Mouse (Mus musculus) hindbrain, embryonic 13.5 days (tissue): ENCODE measurements around the gene 1810055G02Rik. TPM values are rescaled to one million over a fixed set of nuclear protein-coding genes. Genes with fewer than 3 reads are reported as not detected.

ENCODE experiments used
- ATAC-seq: fragments of 200-750 bp; cut with Nextera tagmentation; 2 replicates; pipeline ENCODE4 v1.8.0; 2017; ENCODE audit warnings: moderate TSS enrichment; ENCODE audit not compliant: low FRiP score
- H3K27ac ChIP-seq: fragments of 300-500 bp; sonication (generic); 2 replicates; pipeline ENCODE4 v1.5.1; 2015; ENCODE audit warnings: inconsistent platforms, mild to moderate bottlenecking, moderate library complexity
- H3K27me3 ChIP-seq: fragments of 300-500 bp; sonication (generic); 2 replicates; pipeline ENCODE4 v1.6.1; 2015; ENCODE audit warnings: mild to moderate bottlenecking, inconsistent platforms
- H3K36me3 ChIP-seq: fragments of 300-500 bp; sonication (generic); 2 replicates; pipeline ENCODE4 v1.6.1; 2015; ENCODE audit warnings: mild to moderate bottlenecking, inconsistent platforms
- H3K4me1 ChIP-seq: fragments of 300-500 bp; sonication (generic); replicated peaks from 2 replicates; pipeline ENCODE4 v1.6.1; 2015; ENCODE audit warnings: inconsistent platforms
- H3K4me2 ChIP-seq: fragments of 300-500 bp; sonication (generic); 2 replicates; pipeline ENCODE4 v1.6.1; 2015; ENCODE audit warnings: inconsistent platforms, mild to moderate bottlenecking, moderate library complexity
- H3K4me3 ChIP-seq: fragments of 300-500 bp; sonication (generic); 2 replicates; pipeline ENCODE4 v1.5.1; 2015; ENCODE audit warnings: mild to moderate bottlenecking, inconsistent platforms
- H3K9ac ChIP-seq: fragments of 300-500 bp; sonication (generic); 2 replicates; pipeline ENCODE4 v1.6.1; 2015; ENCODE audit warnings: mild to moderate bottlenecking, inconsistent platforms
- H3K9me3 ChIP-seq: fragments of 300-500 bp; sonication (generic); 2 replicates; pipeline ENCODE4 v1.6.1; 2016; ENCODE audit warnings: inconsistent platforms
- WGBS: fragments of 180-500 bp; shearing (Covaris S2); methylation state at CpG from one replicate; pipeline ENCODE4 v1.1.7; 2015; 5-methylcytosine and 5-hydroxymethylcytosine counted together
- polyA plus RNA-seq: library from polyadenylated mRNA; unstranded; fragments of >200 nt; fragmentation: Nextera tagmentation; extraction: Ambion mirVana; gene quantifications from 2 replicates; pipeline ENCODE4 v1.2.1, GENCODE M21; 2015

1810055G02Rik gene
- polyA plus RNA-seq, 1 experiment from 2014 or later, result 33.9 TPM

GRCm38 (mm10) chr19:3684414-3684813, 23.7 kb upstream of the 1810055G02Rik start:
- Histone ChIP-seq H3K4me1 (peaks cover 48% of the 10 kb centered on the region), H3K4me2 (peak overlapping the region; percentile 99), H3K27me3 (peaks cover 30% of the 10 kb centered on the region), H3K4me3 (peak overlapping the region; percentile 88), H3K36me3 (no peaks in the 10 kb centered on the region), H3K27ac (peak overlapping the region; percentile 58), H3K9me3 (no peaks in the 10 kb centered on the region), H3K9ac (peak overlapping the region; percentile 84; the same call in 1 of the 2 replicates)
- ATAC-seq, result no peak
- 13% methylated on average over 1 of the region's 1 CpGs for WGBS

DNA sequence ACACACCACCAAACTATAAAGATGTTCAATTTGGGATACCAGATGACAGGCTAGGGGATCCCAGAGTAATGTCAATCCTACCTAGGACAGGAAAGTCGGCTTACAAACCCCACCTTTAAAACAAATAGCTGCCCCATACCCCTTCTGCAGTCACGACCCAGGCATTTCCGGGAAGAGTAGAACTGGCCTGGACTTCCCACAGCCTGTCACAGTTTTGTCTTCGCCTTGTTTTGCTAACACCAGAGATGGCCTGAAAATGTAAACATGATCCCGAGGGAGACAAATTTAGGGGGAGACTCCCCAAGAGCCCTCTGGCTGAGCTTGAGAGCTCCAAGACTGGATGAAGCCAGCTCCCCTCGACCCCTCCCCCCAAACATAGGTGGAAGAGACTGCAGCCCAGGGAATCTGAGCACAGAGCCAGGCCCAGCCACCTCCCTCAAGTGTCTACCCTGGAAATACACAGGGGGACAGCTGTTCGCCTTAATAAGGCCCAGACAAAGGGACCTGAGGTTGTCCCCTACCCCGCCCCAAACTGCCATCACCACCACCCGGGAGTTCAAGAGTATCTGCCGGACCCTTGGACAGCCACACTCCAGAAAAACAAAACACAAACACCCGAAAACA, 23.0 kb upstream of the 1810055G02Rik start:
- WGBS, result 16% methylated on average over 11 of the region's 11 CpGs
- Histone ChIP-seq H3K9me3 (no peaks in the 10 kb centered on the region), H3K4me3 (peak overlapping the region; percentile 88), H3K4me2 (peak overlapping the region; percentile 99), H3K4me1 (peaks cover 48% of the 10 kb centered on the region), H3K27me3 (peaks cover 30% of the 10 kb centered on the region), H3K9ac (peak overlapping the region; percentile 84; the same call in 1 of the 2 replicates), H3K27ac (peak overlapping the region; percentile 58), H3K36me3 (no peaks in the 10 kb centered on the region)
- no peak for ATAC-seq

DNA sequence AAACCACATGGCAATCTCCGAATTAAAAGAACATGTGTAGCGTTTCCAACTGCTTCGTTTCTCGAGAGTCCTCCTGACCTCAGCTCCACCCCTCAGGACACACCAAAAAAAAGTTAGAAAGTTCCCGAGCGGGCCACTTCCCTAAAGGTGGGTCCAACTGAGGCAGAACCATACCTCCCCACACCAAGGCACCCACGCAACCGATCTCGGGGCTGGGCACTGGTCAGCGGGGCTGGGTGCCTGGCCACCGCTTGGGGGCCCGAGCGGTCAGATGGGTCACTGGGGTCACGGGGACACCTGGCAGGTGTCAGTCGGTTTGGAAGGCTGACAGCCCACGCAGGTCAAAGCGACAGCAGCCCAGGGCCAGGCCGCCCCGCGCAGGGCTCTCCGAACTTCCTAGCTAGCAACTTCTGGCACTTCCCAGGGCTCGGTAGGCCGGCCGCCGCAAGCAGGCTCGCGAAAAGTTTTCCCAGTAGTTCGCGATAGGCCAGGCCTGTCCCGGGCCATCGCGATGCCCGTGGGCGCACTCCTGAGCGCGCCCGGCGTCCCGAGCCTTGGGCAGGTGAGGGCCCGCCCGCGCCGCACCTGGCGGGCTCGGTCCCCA, 22.4 kb upstream of the 1810055G02Rik start:
- peak overlapping the region; percentile 99 for H3K4me2 ChIP-seq
- H3K9ac ChIP-seq, result peak overlapping the region; percentile 84
- H3K27ac ChIP-seq, result peak overlapping the region; percentile 58
- under 1% methylated on average over 45 of the region's 45 CpGs for WGBS
- no peaks in the 10 kb centered on the region for H3K36me3 ChIP-seq
- ATAC-seq, result peak; percentile 31; the same call in 1 of the 2 replicates
- H3K9me3 ChIP-seq, result no peaks in the 10 kb centered on the region
- peaks cover 44% of the 10 kb centered on the region for H3K4me1 ChIP-seq
- peak overlapping the region; percentile 88 for H3K4me3 ChIP-seq
- H3K27me3 ChIP-seq, result peaks cover 30% of the 10 kb centered on the region

GRCm38 (mm10) chr19:3686215-3686894, 21.7 kb upstream of the 1810055G02Rik start, which contains the start of gene Lrp5:
TSS of gene Lrp5 (minus strand) at chr19:3686564.
- Histone ChIP-seq H3K9me3 (no peaks in the 10 kb centered on the region), H3K4me1 (peaks cover 38% of the 10 kb centered on the region), H3K27me3 (peaks cover 30% of the 10 kb centered on the region), H3K4me3 (peak within 1 kb of the TSS; percentile 88), H3K36me3 (no peaks in the 10 kb centered on the region), H3K27ac (peak within 1 kb of the TSS; percentile 58), H3K9ac (peak within 1 kb of the TSS; percentile 84), H3K4me2 (peak within 1 kb of the TSS; percentile 99)
- peak; percentile 36 for ATAC-seq
- WGBS, result 1% methylated on average over 53 of the region's 83 CpGs

DNA sequence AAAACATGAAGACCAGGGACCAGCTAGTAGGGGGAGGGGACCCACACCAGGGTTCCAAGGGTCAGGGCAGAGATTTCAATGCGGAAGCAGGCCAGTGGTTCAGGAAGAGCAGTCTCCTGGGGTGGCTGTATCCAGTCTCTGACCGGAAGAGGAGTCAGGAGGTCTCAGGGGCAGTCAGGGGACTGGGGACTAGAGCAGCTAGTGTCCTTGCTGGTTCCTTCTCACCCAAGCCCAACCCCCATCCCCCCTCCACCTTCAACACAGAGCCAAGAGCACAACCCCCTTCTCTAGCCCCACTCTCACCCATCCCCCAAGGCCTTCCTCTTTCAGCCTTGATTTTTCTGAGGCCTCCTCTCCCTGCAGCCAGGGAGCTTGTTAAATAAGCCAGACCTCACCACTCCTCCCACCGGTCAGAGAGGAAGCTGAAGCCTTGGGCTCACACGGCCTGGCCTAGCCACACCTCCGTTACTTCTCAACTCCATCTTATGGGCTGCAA, 20.4 kb upstream of the 1810055G02Rik start:
- no peaks in the 10 kb centered on the region for H3K36me3 ChIP-seq

DNA sequence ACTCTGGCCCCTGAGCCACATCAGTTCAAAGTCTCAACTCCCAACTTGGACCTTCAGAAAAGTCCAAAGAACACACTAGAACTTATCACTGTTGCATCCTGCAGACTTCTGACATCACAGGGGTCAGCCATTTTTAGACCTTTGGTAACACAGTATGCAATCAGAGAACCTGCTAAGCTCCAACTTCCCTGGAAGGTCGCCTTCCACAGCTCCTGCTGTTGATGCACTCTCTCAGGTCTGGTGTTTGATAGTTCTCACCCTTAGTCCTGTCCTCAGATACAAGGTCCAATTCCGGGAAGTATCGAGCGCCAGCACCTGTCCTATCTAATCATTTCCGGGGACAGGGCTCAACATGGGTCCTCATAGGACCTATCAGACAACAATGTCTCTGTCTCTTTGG, 16.8 kb upstream of the 1810055G02Rik start:
- WGBS, result 90% methylated on average over 5 of the region's 5 CpGs
- H3K4me1 ChIP-seq, result peaks cover 7% of the 10 kb centered on the region
- H3K27me3 ChIP-seq, result peaks cover 16% of the 10 kb centered on the region
- no peaks in the 10 kb centered on the region for H3K36me3 ChIP-seq
- no peak overlapping the region for H3K9ac ChIP-seq
- no peaks in the 10 kb centered on the region for H3K9me3 ChIP-seq
- H3K4me2 ChIP-seq, result no peak overlapping the region
- no peak overlapping the region for H3K27ac ChIP-seq
- no peak overlapping the region for H3K4me3 ChIP-seq
- ATAC-seq, result no peak

More for the DNA sequence above, 20.4 kb upstream of the 1810055G02Rik start:
- H3K27me3 ChIP-seq, result peaks cover 30% of the 10 kb centered on the region
- H3K27ac ChIP-seq, result no peak overlapping the region
- ATAC-seq, result no peak; the same call in 1 of the 2 replicates
- no peak overlapping the region for H3K4me2 ChIP-seq
- H3K9ac ChIP-seq, result no peak overlapping the region
- no peaks in the 10 kb centered on the region for H3K9me3 ChIP-seq
- H3K4me1 ChIP-seq, result peaks cover 29% of the 10 kb centered on the region
- WGBS, result 34% methylated on average over 5 of the region's 5 CpGs
- no peak overlapping the region for H3K4me3 ChIP-seq

DNA sequence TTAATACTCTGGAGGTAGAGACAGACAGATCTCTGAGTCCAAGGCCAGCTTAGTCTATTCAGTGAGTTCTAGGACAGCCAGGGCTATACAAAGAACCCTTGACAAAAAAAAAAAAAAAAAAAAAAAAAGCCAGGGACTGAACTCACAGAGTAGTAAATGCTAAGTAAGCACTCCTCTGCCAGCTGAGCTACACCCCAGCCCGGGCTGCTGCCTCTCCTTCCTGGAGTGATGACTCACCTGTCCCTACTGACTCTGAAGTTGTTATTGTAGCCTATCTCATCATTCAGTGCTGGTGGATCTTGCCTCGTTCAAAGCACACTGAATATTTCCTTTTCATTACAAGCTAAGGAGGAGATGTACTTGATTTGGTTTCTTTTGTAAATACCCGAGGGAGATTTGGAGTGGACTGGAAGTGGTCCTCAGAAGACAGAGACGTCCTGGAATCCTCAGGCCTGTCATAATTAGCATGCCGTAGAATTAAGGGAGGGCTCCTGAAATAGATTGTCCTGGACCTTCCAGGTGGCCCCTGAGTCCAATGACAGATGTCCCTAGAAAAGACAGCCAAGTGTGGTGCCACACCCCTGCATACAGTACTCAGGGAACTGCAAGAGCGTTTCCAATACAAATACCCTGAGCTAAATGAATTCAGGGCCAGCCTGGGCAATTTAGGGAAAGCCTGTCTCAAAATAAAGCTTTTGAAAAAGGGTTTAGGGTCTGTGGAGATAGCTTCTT, 15.5 kb upstream of the 1810055G02Rik start:
- H3K27ac ChIP-seq, result no peak overlapping the region
- no peak for ATAC-seq
- H3K27me3 ChIP-seq, result peaks cover 5% of the 10 kb centered on the region
- 73% methylated on average over 6 of the region's 6 CpGs for WGBS
- H3K4me3 ChIP-seq, result no peak overlapping the region
- H3K4me1 ChIP-seq, result no peaks in the 10 kb centered on the region; the same call in 1 of the 2 replicates
- H3K9ac ChIP-seq, result no peak overlapping the region
- H3K9me3 ChIP-seq, result no peaks in the 10 kb centered on the region
- no peak overlapping the region for H3K4me2 ChIP-seq
- no peaks in the 10 kb centered on the region for H3K36me3 ChIP-seq

- no peaks in the 10 kb centered on the region for H3K9me3 ChIP-seq
- no peak overlapping the region for H3K27ac ChIP-seq
- no peak overlapping the region for H3K4me2 ChIP-seq
- H3K36me3 ChIP-seq, result no peaks in the 10 kb centered on the region
- H3K9ac ChIP-seq, result no peak overlapping the region
- H3K4me1 ChIP-seq, result no peaks in the 10 kb centered on the region
- no peak for ATAC-seq
- no peak overlapping the region for H3K4me3 ChIP-seq
- 82% methylated on average over 2 of the region's 2 CpGs for WGBS
- H3K27me3 ChIP-seq, result no peaks in the 10 kb centered on the region
Observed at GRCm38 (mm10) chr19:3694476-3694875, 13.6 kb upstream of the 1810055G02Rik start.

DNA sequence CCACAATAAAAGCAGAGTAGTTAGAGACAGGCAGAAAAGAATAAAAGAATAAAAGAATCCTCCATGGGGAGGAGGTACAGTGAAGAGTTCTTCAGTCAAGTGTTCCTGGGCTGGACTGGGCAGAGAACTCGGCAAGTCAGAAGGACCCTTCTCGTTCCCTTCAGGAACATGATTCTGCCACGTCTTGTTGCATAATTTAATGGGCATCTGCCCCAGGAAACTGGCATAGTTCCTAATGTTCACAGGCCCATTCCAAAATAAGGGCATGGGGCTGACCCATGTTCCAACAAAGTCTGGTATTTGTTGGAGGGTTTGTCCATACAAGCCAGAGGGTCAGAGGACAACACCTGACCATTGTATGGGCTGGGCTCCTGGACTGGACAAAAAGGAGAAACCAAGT, 13.1 kb upstream of the 1810055G02Rik start:
- H3K4me3 ChIP-seq, result no peak overlapping the region
- H3K9ac ChIP-seq, result no peak overlapping the region
- H3K4me1 ChIP-seq, result no peaks in the 10 kb centered on the region
- WGBS, result 81% methylated on average over 3 of the region's 3 CpGs
- H3K27ac ChIP-seq, result no peak overlapping the region
- H3K9me3 ChIP-seq, result no peaks in the 10 kb centered on the region
- no peaks in the 10 kb centered on the region for H3K27me3 ChIP-seq
- no peak overlapping the region for H3K4me2 ChIP-seq
- no peaks in the 10 kb centered on the region for H3K36me3 ChIP-seq
- no peak for ATAC-seq

DNA sequence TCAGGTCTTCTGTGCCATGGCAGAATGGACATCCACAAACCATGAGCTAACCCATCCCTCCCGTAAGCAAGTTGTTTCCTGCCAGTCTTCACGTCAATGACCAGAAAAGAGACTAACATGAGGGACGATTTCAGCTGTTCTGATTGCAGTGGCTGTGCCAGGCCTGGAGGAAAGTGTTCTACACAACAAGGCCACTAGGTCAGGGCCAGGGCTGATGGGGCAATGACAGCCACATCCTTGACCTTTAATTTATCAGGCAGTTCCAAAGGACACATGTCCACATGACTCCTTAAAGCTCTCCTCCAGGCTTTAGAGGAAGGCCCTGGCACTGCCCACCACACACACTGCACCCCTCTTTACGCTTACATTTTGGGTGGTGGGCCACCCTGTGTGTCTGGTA, 12.6 kb upstream of the 1810055G02Rik start:
- Histone ChIP-seq H3K9ac (no peak overlapping the region), H3K4me3 (no peak overlapping the region), H3K9me3 (no peaks in the 10 kb centered on the region), H3K27me3 (no peaks in the 10 kb centered on the region), H3K4me2 (no peak overlapping the region), H3K27ac (no peak overlapping the region), H3K4me1 (no peaks in the 10 kb centered on the region), H3K36me3 (no peaks in the 10 kb centered on the region)
- WGBS, result 84% methylated on average over 4 of the region's 4 CpGs
- no peak for ATAC-seq

DNA sequence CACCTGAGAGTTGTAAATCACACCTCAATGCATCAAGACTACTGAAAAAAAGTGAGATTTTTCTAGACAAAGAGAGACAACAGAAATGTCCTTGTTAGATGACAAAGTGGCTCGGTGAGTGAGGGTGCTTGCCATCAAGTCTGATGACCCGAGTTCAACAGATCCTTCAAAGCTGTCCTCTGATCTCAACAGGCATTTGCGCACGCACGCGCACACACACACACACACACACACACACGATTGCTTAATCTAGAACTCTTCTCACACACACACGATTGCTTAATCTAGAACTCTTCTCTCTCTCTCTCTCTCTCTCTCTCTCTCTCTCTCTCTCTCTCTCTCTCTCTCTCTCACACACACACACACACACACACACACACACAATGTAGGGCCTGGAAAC, 12.1 kb upstream of the 1810055G02Rik start:
- no peaks in the 10 kb centered on the region for H3K4me1 ChIP-seq
- no peak overlapping the region for H3K4me2 ChIP-seq
- no peak overlapping the region for H3K4me3 ChIP-seq
- ATAC-seq, result no peak
- no peaks in the 10 kb centered on the region for H3K36me3 ChIP-seq
- 84% methylated on average over 8 of the region's 8 CpGs for WGBS
- no peak overlapping the region for H3K9ac ChIP-seq
- no peak overlapping the region for H3K27ac ChIP-seq
- no peaks in the 10 kb centered on the region for H3K9me3 ChIP-seq
- no peaks in the 10 kb centered on the region for H3K27me3 ChIP-seq

DNA sequence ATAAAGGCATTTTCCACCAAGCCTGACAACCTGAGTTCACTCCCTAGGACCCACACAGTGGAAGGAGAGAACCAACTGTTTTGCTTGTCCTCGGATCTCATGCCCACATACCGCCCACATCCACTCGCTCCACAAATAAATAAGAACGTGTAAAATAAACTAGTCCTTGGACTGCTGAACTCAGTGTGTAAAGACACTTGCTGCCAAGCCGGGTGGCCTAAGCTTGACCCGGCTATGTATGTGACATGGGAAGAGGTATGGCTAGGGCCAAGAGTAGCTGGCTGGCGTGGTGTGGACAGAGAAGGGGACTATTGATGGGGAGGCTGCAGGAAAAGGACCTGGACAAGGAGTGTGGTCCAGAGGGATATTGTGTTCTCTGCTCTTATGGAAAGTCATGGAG, 10.1 kb upstream of the 1810055G02Rik start:
- no peak for ATAC-seq
- H3K36me3 ChIP-seq, result no peaks in the 10 kb centered on the region
- WGBS, result 92% methylated on average over 7 of the region's 7 CpGs
- H3K27me3 ChIP-seq, result no peaks in the 10 kb centered on the region
- no peak overlapping the region for H3K27ac ChIP-seq
- H3K4me1 ChIP-seq, result no peaks in the 10 kb centered on the region
- no peak overlapping the region for H3K4me2 ChIP-seq
- H3K9ac ChIP-seq, result no peak overlapping the region
- H3K4me3 ChIP-seq, result no peak overlapping the region
- H3K9me3 ChIP-seq, result no peaks in the 10 kb centered on the region
